Mouse (Mus musculus): Measurements from ENCODE around the gene Fndc5.

Fndc5 gene

DNA sequence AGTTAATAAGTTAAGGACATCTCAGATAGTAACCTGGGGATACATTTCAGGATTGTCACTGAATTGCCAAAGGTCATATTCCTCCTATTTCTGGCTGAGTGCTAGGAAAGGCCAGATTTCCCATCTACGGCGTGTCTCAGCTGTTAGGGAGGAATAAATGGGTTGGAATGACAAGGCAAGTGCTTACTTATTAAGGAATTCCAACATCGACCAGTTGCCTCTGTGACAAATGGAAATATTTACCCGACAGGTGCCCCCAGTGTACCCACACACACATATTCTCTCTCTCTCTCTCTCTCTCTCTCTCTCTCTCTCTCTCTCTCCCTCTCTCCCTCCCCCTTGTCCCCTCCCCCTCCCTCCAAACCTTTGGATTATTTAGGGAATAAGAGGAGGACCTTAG is 9.1 kb downstream of the Fndc5 start:
- DNase-seq (ENCODE audit: low spot score in 2 of 2): no peak

DNA sequence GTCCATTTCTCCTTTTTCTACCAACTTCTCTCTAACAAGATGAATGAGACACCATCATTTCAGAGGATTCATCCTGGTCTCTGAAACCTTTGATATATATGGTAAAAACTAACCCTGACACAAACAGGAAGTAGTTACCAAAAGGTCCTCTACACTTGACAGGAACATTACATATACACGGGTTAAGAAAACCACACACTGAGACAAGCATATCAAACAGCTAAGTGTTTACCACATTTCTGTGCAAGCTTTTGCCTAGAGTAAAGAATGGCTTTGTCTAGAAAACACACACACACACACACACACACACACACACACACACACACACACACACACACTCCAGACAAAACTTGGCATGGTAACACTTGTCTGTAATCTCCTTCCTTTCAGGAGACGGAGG is 9.6 kb downstream of the Fndc5 start:
- peak in 1 of 2 experiments; percentile 20 for DNase-seq (ENCODE audit: low spot score in 2 of 2)

DNA sequence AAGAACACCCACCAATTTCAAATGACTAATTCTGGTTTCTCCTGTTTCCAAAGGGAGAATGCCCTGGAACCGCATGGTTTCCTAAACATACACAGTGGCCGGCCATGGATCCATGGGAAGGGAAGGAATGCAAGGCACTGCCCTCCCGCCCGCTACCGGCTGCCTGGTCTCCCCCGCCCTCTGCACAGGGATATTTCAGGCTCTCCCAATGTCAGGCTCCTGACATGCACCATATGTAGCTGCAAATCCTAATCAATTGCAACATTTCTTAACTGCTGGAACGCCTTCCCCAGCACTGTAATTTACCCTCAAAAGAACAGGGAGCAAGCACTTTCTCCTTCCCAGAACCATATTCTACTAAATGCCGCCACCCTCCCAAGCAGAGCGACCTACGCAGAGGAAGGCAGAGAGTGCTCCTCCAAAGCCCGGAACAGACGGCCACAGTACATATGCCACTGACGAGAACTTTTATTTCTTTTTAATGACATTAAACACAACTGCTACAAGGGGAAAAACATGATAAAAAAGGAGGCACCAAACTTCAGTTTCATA is 10.8 kb downstream of the Fndc5 start:
- DNase-seq (ENCODE audit: low spot score in 2 of 2): peak in 1 of 2 experiments; percentile 26

DNA sequence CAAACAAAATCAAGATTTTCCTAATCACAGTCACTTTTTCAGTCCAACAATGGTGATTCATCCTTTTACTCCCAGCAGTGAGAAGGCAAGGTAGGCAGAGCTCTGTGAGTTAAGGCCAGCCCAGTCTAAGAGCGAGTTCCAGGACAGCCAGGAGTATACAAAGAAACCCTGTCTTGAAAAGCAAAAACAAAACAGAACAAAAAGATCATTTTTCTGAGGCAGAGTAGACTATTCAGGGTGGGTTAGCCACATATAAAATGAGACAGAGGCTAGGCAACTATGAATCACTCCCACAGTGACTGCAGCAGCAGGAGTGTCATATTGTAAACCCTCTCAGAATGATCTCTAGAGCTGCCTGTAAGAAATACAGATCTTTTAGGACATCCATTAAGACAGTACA is 12.5 kb downstream of the Fndc5 start:
- DNase-seq (ENCODE audit: low spot score in 2 of 2): no peak

DNA sequence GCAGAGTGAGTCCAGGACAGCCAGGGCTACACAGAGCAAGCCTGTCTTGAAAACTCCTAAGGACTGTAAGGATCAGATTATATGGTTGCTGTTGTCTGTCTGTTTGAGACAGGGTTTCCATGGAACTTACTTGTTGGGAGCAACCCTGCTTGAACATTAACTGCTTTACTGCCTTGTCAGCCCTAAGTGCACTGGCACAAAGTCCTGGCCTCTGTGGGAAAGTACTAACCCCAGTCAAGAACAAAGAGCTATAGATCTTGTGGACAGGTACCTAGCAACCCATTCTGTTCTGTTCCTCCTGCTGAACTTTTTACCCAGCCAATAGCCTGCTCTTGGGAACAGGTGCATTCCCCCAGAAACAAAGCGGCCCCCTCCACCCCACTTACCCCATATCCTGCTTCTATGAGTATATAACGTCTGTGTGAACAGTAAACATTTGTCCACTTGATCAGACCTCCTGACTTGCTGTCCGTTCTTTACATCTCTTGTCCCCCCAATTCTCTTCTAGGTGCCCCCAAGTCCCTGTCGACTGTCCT is 14.5 kb downstream of the Fndc5 start:
- DNase-seq (ENCODE audit: low spot score in 2 of 2): no peak

DNA sequence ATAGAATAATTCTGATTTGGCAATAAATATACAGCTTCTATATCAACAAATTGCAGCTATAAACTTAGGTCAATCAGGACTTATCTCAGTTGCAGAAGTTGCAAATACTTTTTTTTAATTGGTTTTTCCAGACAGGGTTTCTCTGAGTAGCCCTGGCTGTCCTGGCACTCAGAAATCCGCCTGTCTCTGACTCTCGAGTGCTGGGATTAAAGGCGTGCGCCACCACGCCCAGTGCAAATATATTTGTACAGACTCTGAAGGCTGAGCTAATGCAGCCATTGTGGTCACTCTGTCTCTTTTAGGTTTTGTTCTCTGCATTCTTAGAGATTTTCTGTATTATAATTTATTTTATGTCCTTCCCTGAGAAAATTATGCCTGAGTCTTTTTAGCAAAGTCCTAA is 20.7 kb downstream of the Fndc5 start:
- DNase-seq (ENCODE audit: low spot score in 2 of 2): no peak

DNA sequence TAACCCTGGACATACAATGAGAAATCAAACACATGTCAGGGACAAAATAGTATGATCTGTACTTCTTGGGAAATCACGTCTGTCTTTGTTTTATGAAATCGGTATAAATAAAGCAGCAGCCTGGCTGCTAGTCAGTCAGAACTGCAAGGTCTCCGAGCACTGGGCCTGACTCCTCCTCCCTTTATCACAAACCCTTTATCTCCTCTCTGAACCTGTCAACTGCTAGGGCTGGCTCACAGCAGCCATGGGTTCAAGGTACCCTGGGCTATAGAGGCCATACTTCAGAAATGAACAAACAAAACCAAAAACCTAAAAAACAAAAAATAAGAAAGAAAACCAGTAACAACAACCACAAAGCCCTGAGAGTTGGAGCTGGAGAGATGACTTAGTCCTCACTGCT is 21.8 kb downstream of the Fndc5 start:
- DNase-seq (ENCODE audit: low spot score in 2 of 2): no peak

DNA sequence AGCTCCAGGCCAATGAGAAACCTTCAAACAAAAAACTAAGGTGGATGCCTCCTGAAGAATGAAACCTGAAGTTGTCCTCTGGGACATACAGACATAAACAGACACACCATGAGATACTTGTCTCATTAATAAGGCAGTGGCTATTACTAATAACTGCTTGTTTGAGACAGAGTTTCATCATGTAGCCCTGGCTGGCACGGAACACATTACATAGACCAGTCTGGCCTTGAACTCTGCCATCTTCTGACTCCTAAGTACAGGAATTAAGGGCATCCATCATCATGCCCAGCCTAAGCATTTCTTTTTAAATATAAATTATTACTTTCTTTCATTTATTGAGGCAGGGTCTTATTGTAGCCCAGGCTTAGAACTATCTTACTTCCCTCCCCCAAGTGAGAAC is 24.3 kb downstream of the Fndc5 start:
- no peak for DNase-seq (ENCODE audit: low spot score in 2 of 2)

DNA sequence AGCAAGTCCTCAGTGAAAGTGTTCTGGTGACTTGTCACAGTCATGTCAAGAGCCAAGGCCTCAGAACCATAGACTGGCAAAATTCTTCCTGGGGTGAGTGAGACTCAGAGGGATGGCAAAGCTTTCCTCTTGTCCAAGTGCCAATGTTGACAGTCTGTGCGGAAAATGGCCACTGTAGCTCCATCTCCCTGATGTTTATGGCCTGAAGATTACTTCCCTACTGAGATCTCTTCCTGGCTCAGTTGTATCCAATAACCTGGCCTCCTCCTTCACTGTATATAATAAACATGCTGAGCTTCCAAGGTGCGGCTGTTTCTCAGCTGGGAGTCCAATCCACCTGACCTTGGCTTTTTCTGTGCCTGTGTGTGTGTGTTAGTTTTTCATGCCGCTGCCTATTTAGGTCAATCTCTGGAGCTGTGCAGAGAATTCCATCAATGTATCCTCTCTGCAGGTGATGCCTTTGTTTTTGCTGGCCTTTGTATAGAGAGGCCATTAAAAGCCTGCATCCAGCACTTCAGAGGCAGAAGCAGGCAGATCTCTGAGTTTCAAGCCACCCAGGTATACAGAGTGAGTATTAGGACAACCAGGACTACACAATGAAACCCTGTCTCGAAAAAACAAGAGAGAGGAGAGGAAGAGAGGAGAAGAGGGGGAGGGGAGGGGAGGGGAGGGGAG is 24.9 kb downstream of the Fndc5 start:
- DNase-seq (ENCODE audit: low spot score in 2 of 2): no peak

DNA sequence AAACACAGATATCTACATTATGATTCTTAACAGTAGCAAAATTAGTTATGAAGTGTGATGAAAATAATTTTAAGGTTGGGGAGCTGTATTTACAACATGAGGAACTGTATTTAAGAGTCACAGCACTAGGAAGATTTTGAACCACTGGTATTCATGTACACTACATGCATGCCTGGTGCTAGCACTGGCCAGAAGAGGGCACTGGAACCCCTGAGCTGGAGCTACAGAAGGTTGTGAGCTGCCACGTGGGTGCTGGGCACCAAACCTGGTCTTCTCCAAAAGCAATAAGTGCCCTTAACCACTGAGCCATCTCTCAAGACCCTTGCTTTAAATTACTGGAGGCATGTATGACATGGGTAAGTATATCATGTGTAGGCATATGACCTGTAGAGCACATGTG is 35.7 kb downstream of the Fndc5 start:
- no peak for DNase-seq (ENCODE audit: low spot score in 2 of 2)

DNA sequence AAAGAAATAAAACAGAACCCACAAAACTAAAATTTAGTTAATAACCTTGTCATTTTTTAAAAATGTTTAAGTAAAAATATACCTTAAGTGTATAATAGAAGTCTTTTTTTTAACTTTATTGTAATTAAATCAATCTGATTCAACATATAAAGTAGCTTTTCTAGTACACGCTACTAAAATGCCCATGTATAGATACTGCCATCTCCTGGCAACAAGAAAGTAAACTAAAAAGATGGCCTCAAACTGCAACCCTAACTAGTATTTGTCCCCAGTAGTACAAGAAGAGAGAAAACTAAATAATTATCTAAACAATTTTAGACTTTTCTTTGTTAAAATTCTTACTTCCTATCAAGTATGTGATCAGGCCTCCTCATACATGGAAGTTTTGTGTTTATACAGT is 42.8 kb downstream of the Fndc5 start:
- DNase-seq (ENCODE audit: low spot score in 2 of 2): no peak

DNA sequence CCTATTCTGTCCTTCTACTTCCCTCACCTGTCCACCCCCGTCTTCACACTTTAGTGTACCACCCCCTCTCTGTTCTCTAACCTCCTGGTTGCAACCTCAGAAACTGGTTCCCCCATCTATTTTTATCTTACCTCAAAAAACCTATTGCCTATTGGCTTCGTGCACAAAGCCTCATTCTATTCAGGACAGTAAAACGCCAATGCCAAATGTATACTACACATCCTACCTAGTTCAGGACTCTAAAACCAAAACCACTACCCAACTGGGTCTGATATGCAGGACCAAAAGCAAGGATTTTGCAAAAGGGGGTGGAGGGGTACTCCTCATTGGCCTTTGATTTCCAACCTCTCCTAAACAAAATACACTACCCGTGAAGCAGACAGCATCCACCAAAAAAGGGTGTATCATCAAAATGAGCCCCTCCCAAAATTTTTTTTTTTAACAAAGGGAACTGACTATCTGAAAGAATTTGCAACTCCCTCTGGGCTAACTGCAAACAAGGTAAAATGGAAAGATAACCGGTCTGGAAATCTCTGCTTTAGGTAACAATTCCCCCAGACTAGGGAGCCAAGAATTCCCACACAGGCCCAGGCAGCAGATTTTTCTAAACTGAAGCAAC is 51.4 kb downstream of the Fndc5 start:
- no peak for DNase-seq (ENCODE audit: low spot score in 2 of 2)

DNA sequence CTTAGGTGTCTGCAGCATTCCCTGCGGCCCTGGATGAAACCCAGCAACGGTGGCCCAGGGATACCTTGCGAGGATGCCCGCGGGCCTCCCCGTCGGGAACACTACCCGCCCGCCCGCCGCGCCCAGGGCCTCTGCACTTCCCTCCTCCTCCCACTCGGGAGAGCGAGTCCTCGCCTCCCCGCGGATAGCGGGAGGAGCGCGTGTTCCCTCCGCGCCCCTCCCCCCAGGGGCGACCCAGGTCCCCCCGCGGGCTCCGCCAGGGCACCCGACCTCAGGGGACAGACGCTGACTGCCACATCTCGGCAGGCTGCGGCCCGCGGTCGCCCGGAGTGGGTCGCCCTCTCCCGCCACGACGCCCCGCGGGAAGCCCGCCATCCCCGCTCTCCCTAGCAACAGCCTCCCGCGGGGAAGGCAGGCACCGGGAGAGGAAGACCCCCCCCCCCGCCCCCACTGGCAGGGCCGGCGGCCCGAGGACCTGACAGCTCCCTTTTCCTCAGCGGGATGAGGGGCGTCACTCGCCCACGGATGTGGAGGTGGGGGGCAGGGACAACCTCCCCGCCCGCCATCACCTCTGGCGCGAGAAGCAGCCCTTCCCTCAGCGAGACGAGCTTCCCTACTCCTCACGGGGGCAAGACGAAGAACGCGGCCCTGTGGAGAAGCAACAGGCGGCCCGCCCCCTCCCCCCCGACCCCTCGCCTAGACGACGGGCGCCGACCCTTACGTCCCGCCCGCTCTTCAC is 52.2 kb downstream of the Fndc5 start:
- DNase-seq (ENCODE audit: low spot score in 2 of 2): peak; percentile 71

DNA sequence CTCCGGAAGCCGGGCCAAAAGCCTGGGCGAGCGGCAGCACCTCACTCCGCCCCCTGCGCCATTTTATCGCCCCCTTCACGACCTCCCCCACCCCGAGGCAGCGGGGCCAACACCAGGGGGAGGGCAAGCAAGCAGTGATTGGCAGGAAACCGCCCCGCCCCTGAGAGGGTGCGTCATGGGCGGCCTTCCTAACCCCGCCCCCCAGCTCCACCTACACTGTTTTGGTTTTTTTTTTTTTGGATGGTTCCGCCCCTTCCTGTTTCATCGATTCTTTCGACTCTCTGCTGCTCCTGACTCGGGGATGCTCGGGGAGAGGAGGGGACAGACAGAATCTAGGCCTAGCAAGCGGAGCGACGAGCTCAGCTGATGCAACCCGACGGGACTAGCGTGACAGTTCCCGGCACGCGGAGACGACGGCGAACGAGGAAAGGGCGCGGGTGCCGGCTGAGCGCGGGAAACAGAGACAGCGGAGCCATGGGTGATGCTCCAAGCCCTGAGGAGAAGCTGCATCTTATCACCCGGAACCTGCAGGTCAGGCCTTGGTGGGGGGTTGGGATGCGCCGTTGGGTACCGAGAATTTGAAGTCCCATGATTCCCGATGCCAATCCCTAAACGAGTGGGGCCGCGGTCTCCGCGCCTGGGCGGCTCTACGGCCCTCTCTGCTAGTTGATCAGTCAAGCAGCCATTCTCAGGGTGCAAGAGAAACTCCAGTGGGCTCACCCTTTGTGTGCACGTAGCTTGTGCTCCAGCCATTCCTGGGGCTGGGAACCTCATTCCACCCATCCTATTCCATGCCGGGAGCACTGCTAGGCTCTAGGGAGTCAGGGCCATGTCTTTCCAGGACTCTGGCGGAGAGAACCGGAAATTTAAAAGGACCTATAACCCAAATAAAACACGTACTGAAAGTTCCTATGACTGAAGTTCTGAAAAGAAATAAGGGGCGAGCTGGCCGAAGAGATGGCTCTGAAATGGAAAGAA is 53.0 kb downstream of the Fndc5 start, which contains the start of the genes S100pbp and Yars:
Gene S100pbp, minus strand, starts transcription at position 186 of the 978 bp plus-strand sequence.
Gene Yars, plus strand, starts transcription at position 219 of the 978 bp plus-strand sequence.
- peak; percentile 98 for DNase-seq (ENCODE audit: low spot score in 2 of 2)

DNA sequence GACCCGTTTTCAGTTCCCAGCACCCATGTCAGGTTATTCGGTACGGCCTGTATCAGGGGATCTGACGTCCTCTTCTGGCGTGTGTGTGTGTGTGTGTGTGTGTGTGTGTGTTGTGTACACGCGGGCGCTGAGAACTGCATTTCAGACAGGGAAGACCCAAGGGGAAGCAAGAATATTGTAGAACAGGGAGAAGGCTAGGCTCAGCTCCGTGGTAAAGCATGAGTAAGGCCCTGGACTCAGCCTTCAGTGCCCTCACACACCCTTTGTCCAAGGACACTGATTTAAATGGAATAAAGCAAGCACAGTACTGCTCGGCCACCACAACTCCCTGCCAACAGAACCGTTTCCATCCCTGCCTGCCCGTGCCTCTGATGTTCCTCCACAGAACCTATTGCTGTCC is 53.7 kb downstream of the Fndc5 start:
- DNase-seq (ENCODE audit: low spot score in 2 of 2): peak in 1 of 2 experiments; percentile 55

DNA sequence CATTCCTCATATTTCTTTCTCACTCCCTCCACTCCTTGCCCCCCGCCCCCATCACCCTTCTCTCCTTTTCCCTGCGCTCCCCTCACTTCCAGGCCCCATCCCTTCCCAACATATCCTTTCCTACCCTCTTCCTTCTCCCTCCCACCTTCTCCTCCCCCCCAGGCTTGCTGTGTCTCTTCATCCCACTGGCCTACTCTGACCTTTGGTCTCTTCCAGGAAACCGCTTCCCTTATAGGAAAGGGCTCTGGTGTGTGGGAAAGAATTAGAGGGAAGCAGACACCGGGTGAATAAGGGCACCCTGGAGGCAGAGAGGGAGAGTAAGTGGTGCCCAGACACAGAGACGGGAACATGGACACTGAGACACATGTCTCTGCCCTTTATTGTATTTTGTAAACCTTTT is 54.9 kb downstream of the Fndc5 start:
- DNase-seq (ENCODE audit: low spot score in 2 of 2): no peak

Measured in right cerebral cortex, postnatal 10 days (tissue).